Mouse (Mus musculus) urinary bladder, adult 2 months (tissue): ENCODE measurements around the gene Reln. TPM values are rescaled to one million over a fixed set of nuclear protein-coding genes. Genes with fewer than 3 reads are reported as not detected.

Experiments used
- DNase-seq: peaks from one replicate; pipeline ENCODE4 v3.0.0; 2022; ENCODE audit warnings: low spot score
- polyA plus RNA-seq: library from polyadenylated mRNA; depleted of rRNA; stranded (reverse); fragments of >200 nt; gene quantifications from 2 replicates; pipeline ENCODE4 v1.2.3, GENCODE M21; 2012

The Reln gene
- polyA plus RNA-seq, 1 experiment = 12.8 TPM

GRCm38 (mm10) chr5:22118456-22118855 is 226.0 kb downstream of the Reln start:
- DNase-seq = no peak

DNA sequence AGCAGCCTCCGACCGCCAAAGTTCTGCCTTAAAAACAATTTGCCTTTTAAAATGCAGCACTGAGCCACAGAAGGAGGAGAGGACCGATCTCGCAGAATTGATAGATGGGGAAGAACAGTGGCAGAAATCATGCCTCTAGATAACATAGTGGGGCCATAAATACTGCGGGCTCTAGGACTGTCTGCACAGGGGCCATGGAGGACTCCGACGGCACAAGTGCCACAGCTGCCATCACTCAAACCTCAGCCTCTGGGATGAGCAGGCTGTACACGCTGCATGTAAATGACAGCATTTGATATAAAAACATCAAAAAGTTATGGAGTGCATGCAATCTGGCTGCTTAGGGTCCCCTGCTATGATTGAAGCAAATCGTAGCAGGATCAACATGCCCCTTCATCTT is 227.6 kb downstream of the Reln start:
- no peak for DNase-seq

GRCm38 (mm10) chr5:22106811-22107485 is 237.6 kb downstream of the Reln start:
- DNase-seq = no peak

DNA sequence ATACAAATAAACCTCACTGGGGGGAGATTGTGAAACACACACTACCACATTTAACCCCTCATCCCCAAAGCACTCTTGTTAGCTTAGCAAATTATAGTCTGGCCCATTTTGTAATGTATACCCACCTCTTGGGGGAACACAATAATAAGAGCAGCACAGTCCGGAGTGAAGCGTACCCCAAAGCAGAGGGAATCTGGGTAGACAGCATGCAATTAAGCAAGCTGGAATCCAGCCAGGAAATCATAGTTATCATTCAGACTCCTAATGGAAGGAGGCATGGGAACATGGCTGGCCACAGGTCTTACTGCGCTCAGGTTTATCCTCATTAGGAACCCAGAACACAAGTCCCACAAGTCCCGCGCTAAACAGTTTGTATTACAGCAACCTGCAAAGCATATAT is 249.5 kb downstream of the Reln start:
- no peak for DNase-seq

DNA sequence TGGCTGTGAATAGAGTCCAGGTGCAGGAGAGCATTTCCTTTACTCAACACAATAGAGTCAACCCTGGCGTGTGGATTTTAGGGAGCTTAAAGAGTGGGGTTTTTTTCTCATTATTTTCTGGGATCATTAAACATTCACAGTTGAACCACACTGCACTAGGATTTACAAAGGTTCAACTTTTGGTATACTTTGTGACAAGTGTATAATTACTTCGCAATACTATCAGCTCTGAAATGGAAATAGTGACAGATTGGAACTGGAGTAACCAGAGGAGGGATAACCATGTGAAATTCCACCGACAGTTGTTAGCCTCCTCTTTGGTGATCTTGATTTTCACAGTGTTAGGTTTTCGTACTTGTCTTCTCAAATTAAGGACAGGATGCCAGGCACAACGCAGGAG is 250.5 kb downstream of the Reln start:
- DNase-seq = no peak

DNA sequence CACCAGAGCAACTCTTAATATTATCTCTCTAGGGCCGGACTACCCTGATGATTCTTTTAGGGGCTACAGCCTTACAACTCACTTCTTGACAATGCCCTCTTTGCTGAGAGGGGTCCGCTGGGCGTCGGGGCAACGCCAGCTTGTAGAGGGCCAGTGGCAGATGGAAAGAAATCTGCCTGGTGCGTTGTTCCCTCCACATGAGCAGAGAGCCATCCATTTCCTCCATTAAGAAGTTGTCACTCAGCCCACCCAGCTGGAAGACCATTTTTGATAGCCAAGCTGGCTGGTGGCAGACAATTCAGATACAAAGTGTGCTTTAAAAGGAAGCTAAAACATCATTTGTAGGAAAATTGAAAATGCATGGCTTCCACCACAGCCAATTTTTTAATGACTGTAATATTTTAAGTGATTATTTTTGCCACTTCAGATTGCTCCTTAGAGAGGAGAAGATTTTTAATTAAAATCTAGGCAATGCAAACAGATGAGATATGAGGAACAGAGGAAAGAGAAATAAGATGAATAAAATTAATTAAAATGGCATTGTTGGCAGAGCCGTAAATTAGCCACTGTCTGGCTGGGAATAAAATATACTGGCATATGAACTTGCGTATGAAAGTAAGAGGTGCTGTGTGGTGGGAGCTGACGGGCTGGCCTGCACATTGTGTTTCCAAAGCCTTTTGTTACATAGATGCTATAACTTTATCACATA is 251.2 kb downstream of the Reln start:
- no peak for DNase-seq

- no peak for DNase-seq
Observed at GRCm38 (mm10) chr5:22080468-22080986, 264.0 kb downstream of the Reln start.

DNA sequence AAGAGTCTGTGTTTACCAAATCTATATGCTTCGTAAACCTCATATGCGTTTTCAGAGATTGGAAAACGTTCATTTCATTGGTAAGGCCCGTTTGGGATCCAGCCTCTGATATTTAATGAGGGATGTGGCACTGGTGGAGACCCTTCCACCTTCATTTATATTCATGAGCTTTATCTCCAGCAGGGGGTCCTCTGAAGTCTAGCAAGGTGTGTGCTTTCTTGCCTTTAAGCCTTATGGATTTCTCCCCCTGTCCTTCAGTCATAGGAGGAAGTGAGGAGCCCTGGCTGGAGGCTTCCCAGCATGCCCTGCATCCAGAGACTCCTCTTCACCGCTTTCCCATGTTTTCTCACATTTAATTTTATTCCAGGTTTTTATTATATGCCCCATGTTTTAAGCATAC is 269.5 kb downstream of the Reln start:
- no peak for DNase-seq

- no peak for DNase-seq
Observed at GRCm38 (mm10) chr5:22072591-22072990, 271.9 kb downstream of the Reln start.

DNA sequence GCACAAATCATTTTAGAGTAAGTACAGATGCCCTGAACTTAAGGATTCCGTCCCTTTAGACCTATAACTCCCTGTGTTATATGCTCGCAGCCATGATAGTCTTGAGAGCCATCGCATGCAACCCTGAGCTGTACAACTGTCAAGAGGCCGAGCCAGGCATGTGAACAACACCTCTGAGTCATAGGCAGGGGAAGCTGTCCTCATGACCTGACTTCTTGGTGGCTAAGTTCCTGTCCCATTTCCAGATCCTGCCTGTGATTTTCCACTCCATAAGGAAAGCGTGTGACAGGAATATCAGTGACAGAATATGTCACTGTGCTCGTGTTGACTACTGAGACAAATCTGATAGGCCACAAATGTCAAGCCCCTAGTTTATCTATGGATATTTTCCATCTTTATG is 285.3 kb downstream of the Reln start:
- DNase-seq = no peak

DNA sequence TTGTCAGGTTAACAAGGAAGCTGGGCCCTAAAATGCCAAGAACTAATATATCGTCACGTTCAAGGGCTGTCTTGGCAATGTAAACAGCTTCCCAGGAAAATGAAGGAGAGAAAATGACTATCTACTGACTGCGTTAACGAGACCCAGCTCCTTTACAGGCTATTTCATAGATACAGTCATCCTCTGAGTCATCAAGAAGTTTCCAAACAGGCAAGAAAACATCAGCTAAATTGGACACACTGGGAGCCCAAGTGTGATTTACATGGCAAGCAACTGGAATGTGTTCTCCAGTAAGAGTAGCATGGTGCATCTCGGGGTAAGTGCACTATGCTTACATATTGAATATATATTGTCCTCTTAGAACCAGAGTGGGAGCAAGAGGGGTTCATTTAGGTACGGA is 302.7 kb downstream of the Reln start:
- no peak for DNase-seq

DNA sequence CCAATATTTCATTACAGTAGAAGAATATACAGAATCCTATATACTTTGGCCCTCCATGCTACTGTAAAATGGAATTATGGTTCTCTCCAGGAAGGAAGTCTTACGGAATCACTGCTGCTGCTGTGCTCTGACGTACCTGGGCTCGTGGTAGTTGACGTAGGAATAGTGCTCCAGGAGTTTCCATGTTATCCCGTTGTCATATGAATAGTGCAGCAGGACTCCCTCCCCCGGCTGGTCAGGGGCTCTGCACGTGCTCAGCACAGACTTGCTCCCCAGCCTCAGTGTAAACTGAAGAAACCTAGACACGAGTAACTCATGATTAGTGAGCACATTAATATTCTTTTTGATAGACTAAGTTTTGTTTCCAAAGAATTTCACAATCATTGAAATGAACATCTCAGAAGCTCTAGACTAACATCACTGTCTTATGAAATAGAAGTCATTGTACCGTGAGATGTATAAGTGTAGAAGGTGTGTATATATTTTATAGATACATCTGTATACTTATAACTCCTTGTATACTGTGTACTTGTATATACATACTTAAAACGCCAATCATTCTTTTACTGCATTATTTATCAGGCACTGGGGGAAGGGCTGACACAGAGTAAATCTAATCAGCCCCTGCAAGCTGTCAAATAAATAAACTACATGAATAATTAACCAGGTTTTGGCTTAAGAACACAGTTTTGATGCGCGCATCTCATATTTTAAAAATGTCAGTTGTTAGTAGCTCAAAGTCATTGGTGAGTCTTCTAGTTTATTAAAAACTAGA is 304.9 kb downstream of the Reln start:
- DNase-seq = no peak

- DNase-seq = no peak
Observed at GRCm38 (mm10) chr5:22035201-22035600, 309.3 kb downstream of the Reln start.

DNA sequence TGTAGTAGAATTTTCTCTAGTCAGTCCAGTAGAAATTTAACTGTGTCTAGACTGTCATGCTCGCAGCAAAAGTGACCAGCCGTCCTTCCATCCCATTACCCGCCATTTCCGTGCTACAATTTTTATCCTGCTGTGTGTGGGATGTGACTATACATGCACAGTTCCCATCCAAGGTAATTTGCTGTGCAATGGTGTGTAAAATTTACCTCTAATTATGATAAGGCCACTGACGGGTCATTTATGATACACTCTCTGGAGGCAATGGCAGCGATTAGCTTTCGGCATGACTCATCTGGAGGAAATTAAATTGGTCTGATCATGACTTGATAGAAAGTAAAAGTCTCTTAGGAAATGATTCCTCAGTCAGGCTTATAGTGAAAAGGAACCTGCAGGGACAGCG is 311.5 kb downstream of the Reln start:
- no peak for DNase-seq

GRCm38 (mm10) chr5:22031653-22032052 is 312.8 kb downstream of the Reln start:
- DNase-seq = no peak

DNA sequence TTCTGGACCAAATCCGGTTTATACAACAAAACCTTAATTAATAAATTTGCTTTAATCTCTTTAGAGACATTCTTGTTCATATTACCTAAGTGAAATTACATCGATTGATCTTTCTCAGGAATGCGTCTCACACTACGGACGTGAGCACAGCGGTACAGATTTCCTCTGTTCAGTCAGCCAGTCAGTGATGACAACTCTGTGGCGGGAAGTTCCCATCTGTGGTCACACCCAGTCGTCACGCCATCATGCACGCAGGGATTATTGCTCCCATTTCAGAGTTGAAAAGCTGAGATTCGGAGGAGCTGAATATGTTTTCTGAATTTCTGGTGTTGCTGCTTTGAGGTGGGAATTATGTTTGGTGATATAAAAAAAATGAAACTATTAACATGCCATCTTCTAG is 316.1 kb downstream of the Reln start:
- DNase-seq = no peak

- no peak for DNase-seq
Observed at GRCm38 (mm10) chr5:22027240-22027875, 317.1 kb downstream of the Reln start.

GRCm38 (mm10) chr5:22025746-22026145 is 318.8 kb downstream of the Reln start:
- DNase-seq = no peak

GRCm38 (mm10) chr5:22024108-22024507 is 320.4 kb downstream of the Reln start:
- no peak for DNase-seq

GRCm38 (mm10) chr5:22017896-22018295 is 326.6 kb downstream of the Reln start:
- no peak for DNase-seq

- no peak for DNase-seq
Observed at GRCm38 (mm10) chr5:22014459-22014858, 330.0 kb downstream of the Reln start.

- DNase-seq = no peak
Observed at GRCm38 (mm10) chr5:22009142-22009541, 335.4 kb downstream of the Reln start.
